ENCODE assay signal across 9 mouse cellular contexts in genomic region chr13:12537971-12538370, GRCm38 (mm10). TPM values are rescaled to one million over a fixed set of nuclear protein-coding genes. Genes with fewer than 3 reads are reported as not detected.
DNase-seq lines count a peak whose midpoint lies in the region; ATAC-seq and TF ChIP-seq lines count a peak whose summit lies in the region.
"Had no signal": no experiment of that assay in that cellular context is flagged by ENCODE, and none has a peak within 500 bp of the region (broad histone marks: within the 10 kb centered on the region; RNA-seq: fewer than 3 reads in every experiment).

No protein-coding gene starts in this region.

- H3K36me3 ChIP-seq in midbrain, postnatal 0 days (ENCODE audit: insufficient read depth, low read length) = no peaks in the 10 kb centered on the region
- no peaks in the 10 kb centered on the region for H3K36me3 ChIP-seq in midbrain, embryonic 14.5 days (ENCODE audit: control insufficient read depth, insufficient read depth, low read length)
- H3K36me3 ChIP-seq in small intestine, adult 2 months (ENCODE audit: control insufficient read depth, insufficient read depth, low read length) = no peaks in the 10 kb centered on the region
- H3K36me3 ChIP-seq: limb, embryonic 13.5 days had no signal

- no peak for TF ChIP-seq POLR2A in small intestine, adult 2 months (IDR thresholded peaks at IDR 0.05; ENCODE audit: low read depth, low read length)

- no peak overlapping the region for H3K4me2 ChIP-seq in midbrain, postnatal 0 days (ENCODE audit: low read depth, low read length, poor library complexity, severe bottlenecking)
- H3K4me2 ChIP-seq in midbrain, embryonic 14.5 days (ENCODE audit: low read length) = no peak overlapping the region
- H3K4me2 ChIP-seq: limb, embryonic 13.5 days had no signal

- TF ChIP-seq CTCF in midbrain, postnatal 0 days (IDR thresholded peaks at IDR 0.05) = peak; percentile 40
- TF ChIP-seq CTCF in small intestine, adult 2 months (IDR thresholded peaks at IDR 0.05; ENCODE audit: extremely low read depth, insufficient read length, insufficient replicate concordance, low read depth, low read length) = peak; percentile 39; the same call in 1 of the 2 replicates

- H3K27me3 ChIP-seq in midbrain, postnatal 0 days (ENCODE audit: insufficient read depth, low read length) = no peaks in the 10 kb centered on the region
- no peaks in the 10 kb centered on the region for H3K27me3 ChIP-seq in midbrain, embryonic 14.5 days (ENCODE audit: control insufficient read depth, insufficient read depth, low read length)
- no peaks in the 10 kb centered on the region; the same call in 1 of the 2 replicates for H3K27me3 ChIP-seq in small intestine, adult 2 months (ENCODE audit: control insufficient read depth, insufficient read depth, low read length)

- no peak for ATAC-seq in cerebellum, adult (ENCODE audit: insufficient number of reproducible peaks, low FRiP score, low TSS enrichment)
- no peak for ATAC-seq in midbrain, postnatal 0 days (ENCODE audit: low FRiP score)
- ATAC-seq in midbrain, embryonic 14.5 days (ENCODE audit: low FRiP score, low TSS enrichment) = no peak

- H3K9me3 ChIP-seq in midbrain, postnatal 0 days (ENCODE audit: low read length) = no peaks in the 10 kb centered on the region
- H3K9me3 ChIP-seq in midbrain, embryonic 14.5 days (ENCODE audit: control insufficient read depth, low read length) = no peaks in the 10 kb centered on the region
- H3K9me3 ChIP-seq: limb, embryonic 13.5 days had no signal

- H3K9ac ChIP-seq in midbrain, postnatal 0 days (replicated peaks; ENCODE audit: low read length, poor library complexity, severe bottlenecking) = no peak overlapping the region
- H3K9ac ChIP-seq in midbrain, embryonic 14.5 days (replicated peaks; ENCODE audit: low read length) = no peak overlapping the region
- H3K9ac ChIP-seq: limb, embryonic 13.5 days had no signal

- H3K4me1 ChIP-seq in midbrain, postnatal 0 days (ENCODE audit: insufficient read depth, low read length) = no peaks in the 10 kb centered on the region
- H3K4me1 ChIP-seq in midbrain, embryonic 14.5 days (ENCODE audit: control insufficient read depth, insufficient read depth, low read length) = peaks cover 9% of the 10 kb centered on the region; the same call in 1 of the 2 replicates
- peaks cover 9% of the 10 kb centered on the region; the same call in 1 of the 2 replicates for H3K4me1 ChIP-seq in small intestine, adult 2 months (ENCODE audit: control insufficient read depth, insufficient read depth, insufficient read length, low read length)

- no peak overlapping the region for H3K27ac ChIP-seq in midbrain, postnatal 0 days (ENCODE audit: low read depth, low read length)
- H3K27ac ChIP-seq in midbrain, embryonic 14.5 days (replicated peaks; ENCODE audit: low read depth, low read length) = no peak overlapping the region
- no peak overlapping the region for H3K27ac ChIP-seq in small intestine, adult 2 months (ENCODE audit: insufficient read depth, low read depth, low read length)
- H3K27ac ChIP-seq: limb, embryonic 13.5 days had no signal

- 75% methylated on average over 6 of the region's 6 CpGs for WGBS in midbrain, postnatal 0 days
- WGBS in midbrain, embryonic 14.5 days = 74% methylated on average over 6 of the region's 6 CpGs
- WGBS in small intestine, adult 2 months = 57% methylated on average over 6 of the region's 6 CpGs

- no peak overlapping the region for H3K4me3 ChIP-seq in midbrain, postnatal 0 days (ENCODE audit: low read depth, low read length)
- H3K4me3 ChIP-seq in midbrain, embryonic 14.5 days (replicated peaks; ENCODE audit: low read depth, low read length) = no peak overlapping the region
- H3K4me3 ChIP-seq in small intestine, adult 2 months (ENCODE audit: low read depth, low read length) = no peak overlapping the region
- H3K4me3 ChIP-seq: limb, embryonic 13.5 days had no signal

- peak; percentile 9 for DNase-seq in cerebellum, adult 9-10 months
- no peak for DNase-seq in midbrain, postnatal 0 days (ENCODE audit: low spot score)
- DNase-seq in midbrain, embryonic 14.5 days = no peak
- peak; percentile 66 to 75 for DNase-seq in adrenal gland, postnatal 36 days
- DNase-seq in layer of hippocampus, adult 9-11 months = peak; percentile 12
- DNase-seq in neural tube, embryonic 10.5 days (ENCODE audit: extremely low spot score, low spot score) = no peak

RNA-seq across cellular contexts. Expression of gene Edaradd, which starts 17.7 kb away (rescaled TPM):
- 1.1 and 1.4 TPM in 2 replicates for total RNA-seq in midbrain, postnatal 0 days (2014; rRNA removed)
- polyA plus RNA-seq in midbrain, postnatal 0 days (2015; fragmentation: Nextera tagmentation; extraction: Ambion mirVana) = 1.4 TPM in 2 replicates
- polyA plus RNA-seq in midbrain, embryonic 14.5 days (2014; fragmentation: Nextera tagmentation; extraction: Ambion mirVana) = 1.1 and 1.3 TPM in 2 replicates
- total RNA-seq in adrenal gland, postnatal 36 days (2021) = under 1 TPM; 0.03 to 0.07 TPM
- 0.14 and 0.34 TPM in 2 replicates for polyA plus RNA-seq in small intestine, adult 2 months (2012; rRNA removed)

RNA-seq across cellular contexts. Expression of gene Ero1lb, which starts 27.7 kb away (rescaled TPM):
- 8.6 and 10.7 TPM in 2 replicates for total RNA-seq in midbrain, postnatal 0 days (2014; rRNA removed)
- 10.7 and 11.3 TPM in 2 replicates for polyA plus RNA-seq in midbrain, postnatal 0 days (2015; fragmentation: Nextera tagmentation; extraction: Ambion mirVana)
- polyA plus RNA-seq in midbrain, embryonic 14.5 days (2014; fragmentation: Nextera tagmentation; extraction: Ambion mirVana) = 18.2 and 19.5 TPM in 2 replicates
- total RNA-seq in adrenal gland, postnatal 36 days (2021) = 10 to 100 TPM; 18.1 to 22.8 TPM
- polyA plus RNA-seq in small intestine, adult 2 months (2012; rRNA removed) = 5.2 and 12.5 TPM in 2 replicates

Comparison
In these comparisons a context has a peak if more than half of its experiments do, and no peak if none do; other contexts are left out.
1. DNase-seq: peak in cerebellum, adult 9-10 months (single experiment), adrenal gland, postnatal 36 days (2 of 2) and layer of hippocampus, adult 9-11 months (single experiment); none in midbrain, postnatal 0 days (single experiment), midbrain, embryonic 14.5 days (single experiment) and neural tube, embryonic 10.5 days (single experiment).